Mouse (Mus musculus) embryo, embryonic 9.5 days (tissue): Measurements from ENCODE around the gene Pim3.

Source experiments
- DNase-seq: peaks from one replicate; pipeline ENCODE4 v3.0.0-alpha.2; 2017; ENCODE audit errors: extremely low spot score

The Pim3 gene

DNA sequence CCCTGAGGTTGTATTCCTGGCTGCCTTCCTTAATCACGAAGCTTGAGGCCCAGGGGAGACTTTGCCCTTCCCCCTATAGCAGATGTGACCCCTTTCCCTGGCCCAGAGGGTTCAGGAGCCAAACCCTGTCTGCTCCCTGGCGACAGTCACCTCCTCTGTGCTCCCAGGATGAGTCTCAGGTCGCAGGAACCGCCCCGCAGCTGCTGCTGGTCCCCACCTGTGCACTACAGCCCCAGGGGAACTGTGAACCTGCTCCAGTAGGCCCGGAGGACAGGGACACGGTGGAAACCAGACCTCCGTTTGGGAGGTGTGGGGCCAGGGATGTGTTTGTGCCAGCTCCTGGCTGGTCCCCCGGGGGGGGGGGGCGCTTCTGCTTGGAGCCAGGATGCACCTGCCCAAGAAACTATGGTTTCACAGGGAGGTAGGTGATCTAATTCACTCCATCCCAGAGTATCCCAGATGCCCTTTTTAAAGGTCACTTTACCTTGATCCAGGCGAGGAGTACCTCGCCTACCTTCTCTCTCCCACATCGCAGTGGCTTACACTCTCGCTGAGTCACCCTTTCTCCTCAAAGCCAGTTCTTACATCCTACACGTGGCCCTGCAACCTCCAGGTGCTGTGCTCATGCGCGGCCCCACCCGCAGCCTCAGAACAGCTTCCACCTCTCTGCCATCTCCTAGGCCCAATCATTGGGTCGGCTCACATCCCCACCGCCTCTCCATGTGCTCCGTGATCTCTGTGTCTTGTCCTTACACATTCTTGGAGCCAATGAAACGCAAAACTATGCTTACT, 19.5 kb downstream of the Pim3 start:
- DNase-seq = no peak

DNA sequence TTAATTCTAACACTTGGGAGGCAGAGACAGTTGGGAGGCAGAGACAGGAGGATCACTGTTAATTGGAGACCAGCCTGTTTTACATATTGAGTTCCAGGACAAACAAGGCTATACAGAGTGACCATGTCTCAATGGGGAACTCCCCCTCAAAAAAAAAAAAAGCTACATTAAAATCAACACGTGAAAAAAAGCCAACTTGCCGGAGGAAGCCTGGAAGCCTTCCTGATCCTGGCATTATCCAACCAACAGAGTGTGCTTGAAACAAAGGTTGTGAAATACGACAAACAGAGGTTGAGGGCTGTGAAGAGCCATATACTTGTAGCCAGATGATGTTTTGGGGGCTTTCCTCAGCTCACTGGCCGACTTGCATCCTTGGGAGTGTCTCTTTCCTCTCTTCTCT, 20.9 kb downstream of the Pim3 start:
- DNase-seq = no peak

DNA sequence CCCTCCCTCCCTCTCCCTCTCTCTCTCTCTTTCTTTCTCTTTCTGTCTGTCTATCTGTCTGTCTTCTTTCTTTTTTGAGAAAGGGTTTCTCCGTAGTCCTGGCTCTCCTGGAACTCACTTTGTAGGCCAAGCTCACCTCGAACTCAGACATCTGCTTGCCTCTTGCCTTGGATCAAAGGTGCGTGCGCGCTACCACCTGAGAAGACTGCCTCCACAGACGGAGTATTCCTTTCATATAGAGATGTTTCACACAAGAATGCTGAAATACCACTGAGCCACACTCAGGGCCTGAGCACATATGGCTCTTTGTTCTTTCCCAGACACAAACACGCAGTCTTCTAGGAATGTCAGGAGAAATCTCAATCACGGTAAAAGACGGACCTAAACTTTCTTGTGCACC, 21.4 kb downstream of the Pim3 start:
- no peak for DNase-seq

DNA sequence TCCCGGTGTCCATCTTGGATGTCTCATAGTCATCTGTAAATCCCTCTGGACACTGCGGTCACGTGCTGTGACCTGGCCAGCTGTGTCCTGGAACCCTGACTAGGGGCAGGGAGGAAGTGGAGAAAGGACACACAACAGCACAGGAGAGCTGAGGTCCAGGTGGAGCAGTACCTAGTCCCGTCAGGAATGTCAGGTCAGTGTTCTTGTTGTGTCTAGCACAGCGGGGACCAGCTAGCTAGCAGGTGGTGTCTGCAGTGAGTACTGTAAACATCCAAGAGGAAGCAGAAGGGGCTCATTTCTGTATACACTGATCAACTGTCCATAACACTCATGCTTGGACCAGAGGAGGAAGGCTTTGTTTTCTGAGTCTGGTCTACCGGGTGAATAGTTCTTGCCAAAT, 23.4 kb downstream of the Pim3 start:
- no peak for DNase-seq

DNA sequence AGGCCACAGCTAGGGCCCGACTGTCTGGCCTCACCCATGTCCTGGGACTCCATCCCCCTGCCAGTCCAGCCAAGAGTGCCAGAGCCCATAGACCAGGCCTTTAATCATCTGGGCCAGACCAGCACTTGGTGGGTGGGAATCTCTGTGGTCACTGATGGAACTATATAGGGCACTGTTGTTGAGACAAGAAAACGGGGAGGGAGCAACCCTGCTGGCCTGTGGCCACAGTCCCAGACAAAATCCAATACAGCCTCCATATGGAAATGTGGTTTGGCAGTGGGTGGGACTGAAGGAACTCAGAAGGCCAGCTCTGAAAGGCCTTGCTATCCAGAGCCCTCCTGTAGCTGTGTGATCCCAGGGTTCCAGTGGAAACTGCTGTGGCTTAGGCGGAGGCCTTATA, 27.0 kb downstream of the Pim3 start:
- DNase-seq = no peak

DNA sequence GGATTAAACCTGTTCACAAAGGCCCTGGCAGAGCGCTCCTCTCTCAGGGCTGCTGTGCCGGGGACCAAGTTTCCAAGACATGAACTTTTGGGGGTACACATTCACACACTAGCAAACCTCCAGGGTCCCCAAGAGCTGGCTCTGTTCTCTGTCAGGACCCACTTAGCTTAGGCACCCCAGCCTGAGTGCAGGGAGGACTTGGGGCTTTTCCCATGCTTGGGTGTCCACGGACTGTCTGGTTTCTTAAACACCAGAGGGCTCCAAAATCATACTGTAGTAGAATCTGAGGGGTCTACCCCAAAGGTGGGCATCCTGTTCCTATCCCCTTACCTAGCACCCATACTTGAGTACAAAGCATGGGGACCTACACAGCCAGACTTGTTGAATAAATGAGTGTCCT, 28.0 kb downstream of the Pim3 start:
- no peak for DNase-seq

DNA sequence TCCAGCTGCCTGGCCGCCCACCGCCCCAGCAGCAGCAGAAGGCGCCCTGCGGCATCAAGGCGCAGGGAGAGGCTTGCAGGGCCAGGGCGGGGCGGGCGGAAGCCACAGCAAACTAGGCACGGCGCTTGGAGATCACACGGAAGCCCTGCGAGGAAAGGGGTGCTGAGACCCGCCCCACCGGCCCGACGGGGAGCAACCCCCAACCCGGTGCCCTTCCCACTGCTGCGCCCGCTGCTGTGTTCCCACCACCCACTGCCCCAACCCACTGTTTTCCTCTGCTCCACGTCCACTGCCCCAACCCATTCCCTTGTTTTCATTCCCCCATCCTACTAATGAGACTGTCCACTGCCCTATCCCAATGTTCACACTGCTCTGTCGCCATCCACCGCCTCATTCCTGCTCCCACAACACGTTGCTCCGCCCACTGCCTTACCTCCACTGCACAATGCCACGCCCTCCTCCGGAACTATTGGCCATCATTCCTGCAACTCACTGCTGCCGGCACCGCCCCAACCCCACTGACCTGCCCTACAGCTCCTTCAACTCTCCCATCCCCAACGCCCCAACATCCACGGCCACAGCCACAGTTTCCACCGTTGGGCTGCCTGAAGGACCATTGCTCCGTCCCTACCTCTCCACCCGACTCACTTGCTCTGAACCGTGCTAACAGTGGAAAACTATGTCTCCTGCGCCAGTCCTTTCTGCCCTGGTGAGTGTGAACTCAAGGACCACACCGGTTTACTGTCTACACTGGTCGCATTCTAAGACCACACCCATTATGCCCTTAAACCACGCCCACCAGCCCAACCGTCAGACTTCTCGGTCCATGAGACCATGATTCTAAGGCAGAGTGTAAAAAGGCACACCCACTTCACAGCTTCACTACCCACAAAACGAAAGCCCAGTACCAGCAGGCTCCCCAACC, 29.0 kb downstream of the Pim3 start:
- peak; percentile 86 for DNase-seq

DNA sequence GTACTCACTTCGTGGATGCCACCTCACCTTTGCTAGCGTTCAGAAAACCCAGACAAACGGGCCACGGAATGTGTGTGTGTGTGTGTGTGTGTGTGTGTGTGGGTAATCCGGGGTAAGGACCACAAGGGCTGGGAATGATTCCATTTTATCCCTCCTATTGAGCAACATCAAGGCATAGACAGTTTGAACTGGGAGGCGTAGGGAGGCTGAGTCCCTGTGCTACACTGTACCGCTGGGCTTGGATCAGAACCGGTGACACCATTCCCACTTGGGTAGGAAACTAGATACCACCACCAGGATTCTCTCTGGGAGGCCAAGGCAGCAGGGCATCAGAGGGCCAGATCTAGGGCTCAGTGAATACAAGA, 29.7 kb downstream of the Pim3 start:
- no peak for DNase-seq

DNA sequence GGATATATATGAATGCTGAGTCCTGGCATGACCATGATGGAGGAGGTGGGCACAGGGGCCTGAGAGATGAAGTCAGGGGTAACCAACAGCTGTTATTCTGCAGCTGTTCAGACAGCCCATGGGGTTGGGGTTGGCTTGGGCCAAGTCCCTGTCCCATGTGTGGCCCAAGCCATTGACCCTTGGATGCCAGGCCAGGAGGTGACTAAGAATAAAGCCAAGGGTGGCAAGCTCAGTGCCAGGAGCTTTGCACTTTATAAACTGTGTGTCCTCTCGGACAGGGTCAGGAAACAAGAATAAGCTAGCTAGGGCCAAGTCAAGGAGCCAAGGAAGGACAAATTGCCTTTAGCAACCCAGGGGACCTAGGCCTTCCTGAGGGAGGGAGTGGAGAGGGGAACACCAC, 30.3 kb downstream of the Pim3 start:
- no peak for DNase-seq

DNA sequence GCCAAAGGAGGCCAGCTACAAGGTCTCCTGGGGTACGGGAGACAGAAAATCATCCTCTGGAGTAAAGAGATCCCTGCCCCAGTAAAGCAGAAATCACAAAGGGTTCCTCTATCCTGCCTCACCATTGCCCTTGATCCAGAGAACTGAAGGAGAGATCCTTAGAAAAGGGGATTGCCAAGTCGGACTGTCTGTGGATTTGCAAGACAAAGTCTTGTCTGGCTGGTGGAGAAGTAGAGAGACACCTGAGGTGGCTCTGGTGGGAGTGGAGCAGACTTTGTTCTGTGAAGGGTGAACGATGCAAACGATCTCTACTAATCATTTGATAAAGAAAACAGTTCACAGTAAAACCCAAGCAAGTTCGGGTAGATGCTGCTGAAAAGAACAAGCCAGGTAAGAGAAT, 30.9 kb downstream of the Pim3 start:
- no peak for DNase-seq

DNA sequence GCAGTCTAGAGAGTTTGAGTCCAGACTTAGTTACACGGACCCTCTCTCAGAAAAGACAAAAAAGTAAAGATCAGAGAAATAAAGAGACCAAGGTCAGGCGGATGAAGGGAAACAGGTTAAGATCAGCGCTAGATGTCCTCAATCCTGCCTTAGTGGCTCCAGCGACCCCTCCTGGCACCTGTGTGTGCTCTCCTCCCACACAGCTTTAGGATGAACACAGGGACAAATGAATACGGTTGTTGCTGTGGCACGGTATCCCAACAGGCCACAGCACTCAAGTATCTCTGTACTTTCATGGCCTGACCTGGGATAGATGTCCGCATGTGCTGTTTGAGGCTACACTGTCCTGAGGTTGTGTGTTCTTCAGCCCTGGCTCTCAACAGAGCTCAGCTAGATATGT, 33.1 kb downstream of the Pim3 start:
- DNase-seq = no peak

DNA sequence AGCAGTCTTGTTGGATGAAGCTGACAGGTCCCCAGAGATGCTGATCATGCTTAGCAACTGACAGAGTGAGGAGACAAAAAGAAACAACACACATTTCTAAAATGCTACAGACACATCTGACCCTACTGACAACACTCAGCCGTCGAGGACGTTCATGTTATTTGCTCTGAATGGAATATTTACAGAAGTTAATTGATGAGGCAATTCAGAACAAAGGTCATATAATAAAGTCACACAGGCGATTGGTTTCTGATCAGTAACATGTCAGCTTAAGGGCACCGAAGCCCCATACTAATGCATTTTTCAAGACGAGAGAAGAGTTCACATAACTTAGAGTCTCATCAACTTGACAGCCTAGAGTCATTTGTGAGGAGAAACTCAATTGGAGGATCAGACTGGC, 33.9 kb downstream of the Pim3 start:
- DNase-seq = no peak

DNA sequence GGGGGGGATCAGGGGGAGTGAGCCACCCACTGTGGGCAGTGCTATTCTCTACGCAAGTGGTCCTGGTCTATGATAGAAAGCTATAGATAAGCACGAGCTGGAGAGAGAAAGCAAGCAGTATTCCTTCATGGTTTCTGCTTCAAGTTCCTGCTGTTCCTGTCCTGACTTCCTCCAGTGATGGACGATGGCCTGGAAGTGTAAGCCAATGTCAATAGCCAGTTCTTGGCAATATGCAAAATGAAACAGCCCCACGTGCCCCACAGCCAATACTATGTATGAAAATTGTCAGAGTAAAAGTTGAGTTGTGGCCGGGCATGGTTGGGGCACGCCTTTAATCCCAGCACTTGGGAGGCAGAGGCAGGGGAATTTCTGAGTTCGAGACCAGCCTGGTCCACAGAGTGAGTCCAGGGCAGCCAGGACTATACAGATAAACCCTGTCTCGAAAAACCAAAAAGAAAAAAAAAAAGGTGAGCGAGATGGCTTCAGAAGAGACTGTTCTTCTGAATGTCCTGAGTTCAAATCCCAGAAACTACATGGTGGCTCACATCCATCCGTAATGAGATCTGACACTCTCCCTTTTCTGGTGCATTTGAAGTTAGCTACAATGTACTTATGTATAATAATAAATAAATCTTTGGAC, 34.5 kb downstream of the Pim3 start:
- no peak for DNase-seq

DNA sequence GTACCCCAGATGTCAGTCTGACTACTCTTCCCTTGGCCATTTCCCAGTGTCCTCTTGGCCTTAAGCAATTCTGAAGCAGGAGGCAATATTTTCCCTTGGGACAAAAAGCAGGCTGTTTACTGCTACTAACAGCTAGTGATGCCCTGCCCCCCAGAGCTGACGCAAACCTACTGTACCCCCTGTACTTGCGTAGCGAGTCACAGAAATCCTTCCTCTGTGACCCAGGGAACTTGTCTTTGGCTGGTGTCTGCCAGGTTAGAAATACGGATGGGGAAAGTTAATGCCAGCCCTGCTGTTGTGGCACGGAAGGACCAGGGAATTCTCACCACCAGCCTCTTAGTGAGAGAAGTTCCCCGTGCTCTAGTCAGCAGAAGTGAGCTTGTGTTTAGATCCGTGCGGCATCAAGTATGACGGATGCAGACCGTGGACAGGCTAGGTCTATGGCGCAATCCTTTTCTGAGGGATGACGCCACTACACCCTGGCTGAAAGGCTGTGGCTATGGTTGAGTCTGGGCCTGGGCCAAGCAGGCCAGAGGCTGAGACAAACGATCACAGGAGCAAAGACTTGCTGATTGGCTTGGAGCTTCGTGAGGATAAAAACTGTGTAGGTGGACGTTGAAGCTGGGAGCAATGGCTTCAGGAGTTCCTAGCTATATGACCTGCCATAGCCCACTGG, 40.4 kb downstream of the Pim3 start:
- DNase-seq = no peak

DNA sequence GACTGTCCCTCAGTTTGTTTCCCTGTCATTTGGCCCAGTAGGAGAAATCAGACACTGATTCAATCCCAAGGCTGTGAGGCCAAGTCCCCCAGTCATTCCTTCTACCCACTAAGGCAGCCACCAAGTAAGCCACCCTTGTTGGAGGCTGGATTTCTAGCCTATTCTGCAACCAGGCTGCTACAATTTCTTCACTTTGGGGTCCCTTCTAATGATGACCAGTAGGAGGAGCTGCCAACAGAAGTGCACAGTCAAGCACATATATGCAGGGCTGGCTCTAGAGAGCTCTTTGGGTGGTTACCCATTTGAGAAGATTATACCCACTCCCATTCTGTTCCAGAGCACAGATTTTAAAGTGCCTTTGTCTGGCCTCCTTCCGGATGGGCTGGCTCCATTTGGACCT, 41.1 kb downstream of the Pim3 start:
- no peak for DNase-seq

DNA sequence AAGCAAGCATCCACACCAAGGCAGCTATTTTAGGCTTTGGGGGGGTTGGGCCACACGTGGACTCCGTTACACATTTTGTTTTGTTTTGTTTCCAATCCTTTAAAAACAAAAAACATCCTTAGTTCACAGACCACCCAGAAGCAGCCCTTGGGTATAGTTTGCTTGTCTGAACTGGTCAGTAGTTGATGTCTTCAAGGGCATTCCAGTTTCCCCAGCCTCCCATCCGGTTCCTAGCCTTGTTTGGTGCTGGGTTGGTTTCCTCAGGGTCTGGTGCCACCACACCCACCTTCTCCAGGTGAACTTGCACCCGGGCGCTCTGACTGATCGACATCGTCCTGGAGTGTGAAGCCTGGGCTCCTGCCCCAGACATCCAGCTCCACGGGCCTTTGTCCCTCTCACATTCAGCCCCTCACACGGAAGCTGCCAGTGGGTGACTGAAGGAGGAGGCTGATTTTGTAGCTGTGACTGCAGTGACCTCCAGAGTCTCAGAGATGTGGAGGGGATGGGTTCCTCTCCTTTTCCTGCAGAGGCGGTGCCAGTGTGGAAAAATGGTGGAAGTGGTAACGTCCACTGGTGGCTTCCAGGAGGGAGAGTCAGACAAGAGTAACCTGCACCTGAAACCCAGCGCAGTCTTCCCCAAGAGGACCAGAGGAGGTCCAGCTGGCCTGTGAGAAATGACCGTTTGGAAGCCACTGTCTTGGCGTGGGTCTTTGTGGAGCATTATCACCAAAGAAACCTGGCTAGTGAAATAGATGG, 42.2 kb downstream of the Pim3 start:
- DNase-seq = no peak

DNA sequence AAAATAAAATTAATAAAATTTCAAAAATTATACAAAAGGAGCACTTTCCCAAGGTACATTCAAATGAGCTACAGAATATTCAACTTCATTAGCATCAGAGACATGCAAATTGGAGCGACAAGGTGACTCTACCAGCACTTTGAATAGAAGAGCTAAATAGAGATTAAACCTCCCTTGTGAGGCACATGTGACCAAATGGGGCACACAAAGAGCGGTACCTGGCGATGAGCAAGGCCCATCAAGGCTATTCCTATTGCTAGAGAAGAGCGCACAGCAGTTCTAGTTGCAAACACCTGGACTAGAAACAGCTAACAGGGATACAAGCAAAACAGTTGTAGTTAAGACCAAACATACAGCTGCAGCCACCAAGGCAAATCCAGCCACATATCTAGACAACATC, 44.4 kb downstream of the Pim3 start:
- DNase-seq = no peak

DNA sequence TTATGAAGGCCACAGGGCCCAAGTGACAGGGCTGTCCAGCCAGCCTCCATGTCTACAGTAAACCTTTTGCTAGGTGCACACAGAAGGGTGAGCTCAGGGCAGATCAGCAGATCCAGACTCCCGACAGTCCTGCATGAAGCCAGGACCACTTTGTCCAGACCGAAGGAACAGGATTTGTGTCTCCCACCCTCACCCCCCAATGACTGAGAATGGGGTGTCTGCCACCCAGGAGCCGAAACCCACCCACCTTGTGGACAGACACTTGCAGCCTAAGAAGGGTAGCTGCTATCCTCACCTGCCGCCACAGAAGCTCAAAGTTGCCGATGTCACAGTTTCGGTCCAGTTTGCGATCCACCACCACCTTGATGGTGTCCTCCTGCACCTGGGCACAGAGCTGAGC, 53.1 kb downstream of the Pim3 start:
- no peak for DNase-seq
